8 mouse cellular contexts compared by ENCODE assay signal in the genomic region with DNA sequence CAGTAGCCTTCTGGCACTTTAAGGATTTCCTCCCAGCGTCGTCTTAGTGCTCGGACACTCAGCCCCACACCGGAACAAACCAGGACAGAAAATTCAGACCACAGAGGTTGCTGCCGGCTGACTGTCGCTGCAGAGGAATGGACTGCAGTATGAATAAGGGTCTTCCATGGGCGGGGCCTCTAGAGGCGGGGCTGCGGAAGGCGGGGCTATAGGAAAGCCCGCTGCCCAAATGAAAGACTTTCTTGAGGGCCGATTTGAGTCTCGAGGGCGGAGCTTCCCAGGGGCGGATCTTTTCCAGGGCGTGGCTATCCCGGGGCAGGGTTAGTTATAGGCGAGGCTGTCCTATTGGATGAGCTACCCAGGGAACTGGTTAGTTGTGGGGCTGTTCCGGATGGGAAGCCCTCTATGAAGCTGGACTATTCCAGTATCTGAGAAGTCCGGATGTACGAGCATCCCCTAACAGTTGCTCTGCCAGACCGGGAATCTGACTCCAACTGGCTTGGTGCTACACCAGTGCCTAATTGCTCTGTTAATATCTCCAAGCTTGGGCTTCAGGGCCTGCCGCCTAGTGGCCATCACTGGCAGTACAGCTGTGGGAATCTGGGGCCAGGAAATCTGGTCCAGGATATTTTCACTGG. TPM values are rescaled to one million over a fixed set of nuclear protein-coding genes. Genes with fewer than 3 reads are reported as not detected.
DNase-seq lines count a peak whose midpoint lies in the region; ATAC-seq and TF ChIP-seq lines count a peak whose summit lies in the region.

A gene (minus strand): TSS at position 343 of the 638 bp plus-strand sequence.

- no peak for TF ChIP-seq POLR2A in cortical plate, adult 2 months (IDR thresholded peaks at IDR 0.05; ENCODE audit: extremely low read depth, insufficient read depth, low read length)

- ATAC-seq in hindbrain, embryonic 16.5 days = peak; percentile 98

- H3K4me1 ChIP-seq in cortical plate, adult 2 months (ENCODE audit: control insufficient read depth, insufficient read depth, low read length) = no peaks in the 10 kb centered on the region
- no peaks in the 10 kb centered on the region for H3K4me1 ChIP-seq in hindbrain, embryonic 16.5 days (ENCODE audit: control insufficient read depth, insufficient read depth, low read depth, low read length)

- 0% methylated on average over 23 of the region's 23 CpGs for WGBS in hindbrain, embryonic 16.5 days

- peak within 1 kb of the TSS; percentile 82 for H3K4me2 ChIP-seq in hindbrain, embryonic 16.5 days (ENCODE audit: low read length)

- peak; percentile 95 for DNase-seq in adrenal gland, adult 2 months
- DNase-seq in gastrocnemius, adult 8-10 months (ENCODE audit: low spot score in 2 of 2) = peak; percentile 88 to 92
- peak; percentile 11 for DNase-seq in left cerebral cortex, adult 11 months (ENCODE audit: low spot score)
- DNase-seq in lung, postnatal 36 days = peak; percentile 97
- DNase-seq in right cerebral cortex, adult 2 months (ENCODE audit: low spot score in 2 of 2) = peak; percentile 67
- DNase-seq in urinary bladder, postnatal 25 days (ENCODE audit: low spot score) = peak; percentile 80

- H3K9ac ChIP-seq in hindbrain, embryonic 16.5 days (ENCODE audit: low read depth, low read length) = peak within 1 kb of the TSS; percentile 50

- peak within 1 kb of the TSS; percentile 25 for H3K4me3 ChIP-seq in cortical plate, adult 2 months (ENCODE audit: insufficient read depth, low read length)
- H3K4me3 ChIP-seq in hindbrain, embryonic 16.5 days (ENCODE audit: low read length) = peak within 1 kb of the TSS; percentile 49

- H3K27ac ChIP-seq in cortical plate, adult 2 months (ENCODE audit: insufficient read depth, low read length) = no peak within 1 kb of the TSS
- no peak within 1 kb of the TSS for H3K27ac ChIP-seq in hindbrain, embryonic 16.5 days (ENCODE audit: low read depth, low read length)

- H3K36me3 ChIP-seq in hindbrain, embryonic 16.5 days (ENCODE audit: control insufficient read depth, insufficient read depth, low read length) = no peaks in the 10 kb centered on the region

- TF ChIP-seq CTCF in cortical plate, adult 2 months (IDR thresholded peaks at IDR 0.05; ENCODE audit: extremely low read depth, insufficient read depth, low read length) = peak; percentile 69

- no peaks in the 10 kb centered on the region for H3K9me3 ChIP-seq in hindbrain, embryonic 16.5 days (ENCODE audit: control insufficient read depth, low read length)

- H3K27me3 ChIP-seq in hindbrain, embryonic 16.5 days (replicated peaks; ENCODE audit: control insufficient read depth, insufficient read depth, low read length) = no peaks in the 10 kb centered on the region

RNA-seq across cellular contexts. Expression of the gene that starts here (rescaled TPM):
- 10 to 100 TPM; 10.6 to 14.6 TPM for total RNA-seq in adrenal gland, adult 2 months (2021)
- polyA plus RNA-seq in adrenal gland, adult 2 months (2012; rRNA removed) = 1.4 and 3.4 TPM in 2 replicates
- polyA plus RNA-seq in cortical plate, adult 2 months (2012; rRNA removed) = 0.21 and 0.26 TPM in 2 replicates
- 1 to 10 TPM; 1.2 to 2.0 (median 1.5) TPM for total RNA-seq in gastrocnemius, adult 8-10 months (2022)
- 2.2 and 2.6 TPM in 2 replicates for polyA plus RNA-seq in hindbrain, embryonic 16.5 days (2015; fragmentation: Nextera tagmentation; extraction: Ambion mirVana)

Comparison
In these comparisons a context has a peak if more than half of its experiments do, and no peak if none do; other contexts are left out.
1. DNase-seq: peak in every context shown above with its lines; median percentile 97 in lung, postnatal 36 days; 95 in adrenal gland, adult 2 months; 90 in gastrocnemius, adult 8-10 months; 80 in urinary bladder, postnatal 25 days; 67 in right cerebral cortex, adult 2 months; 11 in left cerebral cortex, adult 11 months.